Mouse (Mus musculus): ENCODE measurements around the gene Idua. TPM values are rescaled to one million over a fixed set of nuclear protein-coding genes. Genes with fewer than 3 reads are reported as not detected.

Gene Idua
- polyA plus RNA-seq, 1 experiment from 2014 or later = 5.8 TPM

- H3K9me3 ChIP-seq (replicated peaks; ENCODE audit: control insufficient read depth, low read length) = no peaks in the 10 kb centered on the region
- H3K27me3 ChIP-seq (ENCODE audit: control insufficient read depth, insufficient read depth, low read depth, low read length) = no peaks in the 10 kb centered on the region
- H3K4me3 ChIP-seq (ENCODE audit: low read depth, low read length) = no peak overlapping the region
- 34% methylated on average over 4 of the region's 4 CpGs for WGBS (ENCODE audit: insufficient replicate concordance)
- H3K4me1 ChIP-seq (ENCODE audit: control insufficient read depth, low read depth, low read length) = no peaks in the 10 kb centered on the region
- no peak overlapping the region for H3K27ac ChIP-seq (ENCODE audit: low read length)
- H3K9ac ChIP-seq (ENCODE audit: low read depth, low read length) = no peak overlapping the region
- no peak overlapping the region for H3K4me2 ChIP-seq (ENCODE audit: low read depth, low read length)
- H3K36me3 ChIP-seq (ENCODE audit: control insufficient read depth, insufficient read depth) = no peaks in the 10 kb centered on the region
- no peak for ATAC-seq (ENCODE audit: low read depth)
These were observed 24.0 kb upstream of the Idua start for GRCm38 (mm10) chr5:108636172-108636571.

- WGBS (ENCODE audit: insufficient replicate concordance) = 55% methylated on average over 2 of the region's 2 CpGs
- H3K36me3 ChIP-seq (ENCODE audit: control insufficient read depth, insufficient read depth) = 0 out of 2 replicates have a peak, but pooled peaks cover 4% of the 10 kb centered on the region
- H3K27me3 ChIP-seq (ENCODE audit: control insufficient read depth, insufficient read depth, low read depth, low read length) = no peaks in the 10 kb centered on the region
- H3K4me2 ChIP-seq (ENCODE audit: low read depth, low read length) = no peak overlapping the region
- H3K27ac ChIP-seq (ENCODE audit: low read length) = no peak overlapping the region
- H3K9me3 ChIP-seq (replicated peaks; ENCODE audit: control insufficient read depth, low read length) = no peaks in the 10 kb centered on the region
- ATAC-seq (ENCODE audit: low read depth) = peak; percentile 52; the same call in 1 of the 2 replicates
- H3K9ac ChIP-seq (ENCODE audit: low read depth, low read length) = no peak overlapping the region
- no peak overlapping the region for H3K4me3 ChIP-seq (ENCODE audit: low read depth, low read length)
- no peaks in the 10 kb centered on the region; the same call in 1 of the 2 replicates for H3K4me1 ChIP-seq (ENCODE audit: control insufficient read depth, low read depth, low read length)
These were observed 16.5 kb upstream of the Idua start for GRCm38 (mm10) chr5:108643674-108644073.

GRCm38 (mm10) chr5:108645651-108646342 is 14.3 kb upstream of the Idua start:
- Histone ChIP-seq H3K36me3 (ENCODE audit: control insufficient read depth, insufficient read depth) (peaks cover 4% of the 10 kb centered on the region; the same call in 1 of the 2 replicates), H3K4me3 (ENCODE audit: low read depth, low read length) (no peak overlapping the region), H3K9me3 (replicated peaks; ENCODE audit: control insufficient read depth, low read length) (no peaks in the 10 kb centered on the region), H3K27ac (ENCODE audit: low read length) (no peak overlapping the region), H3K9ac (ENCODE audit: low read depth, low read length) (no peak overlapping the region), H3K4me2 (ENCODE audit: low read depth, low read length) (no peak overlapping the region), H3K4me1 (ENCODE audit: control insufficient read depth, low read depth, low read length) (no peaks in the 10 kb centered on the region; the same call in 1 of the 2 replicates), H3K27me3 (ENCODE audit: control insufficient read depth, insufficient read depth, low read depth, low read length) (no peaks in the 10 kb centered on the region)
- ATAC-seq (ENCODE audit: low read depth) = no peak
- 86% methylated on average over 9 of the region's 9 CpGs for WGBS (ENCODE audit: insufficient replicate concordance)

GRCm38 (mm10) chr5:108646343-108646660 is 13.8 kb upstream of the Idua start:
- H3K4me1 ChIP-seq (ENCODE audit: control insufficient read depth, low read depth, low read length) = no peaks in the 10 kb centered on the region; the same call in 1 of the 2 replicates
- H3K27me3 ChIP-seq (ENCODE audit: control insufficient read depth, insufficient read depth, low read depth, low read length) = no peaks in the 10 kb centered on the region
- no peak overlapping the region for H3K4me3 ChIP-seq (ENCODE audit: low read depth, low read length)
- H3K36me3 ChIP-seq (ENCODE audit: control insufficient read depth, insufficient read depth) = peaks cover 4% of the 10 kb centered on the region; the same call in 1 of the 2 replicates
- no peak overlapping the region for H3K4me2 ChIP-seq (ENCODE audit: low read depth, low read length)
- no peak overlapping the region for H3K27ac ChIP-seq (ENCODE audit: low read length)
- no peak overlapping the region for H3K9ac ChIP-seq (ENCODE audit: low read depth, low read length)
- no peak for ATAC-seq (ENCODE audit: low read depth)
- H3K9me3 ChIP-seq (replicated peaks; ENCODE audit: control insufficient read depth, low read length) = no peaks in the 10 kb centered on the region
- WGBS (ENCODE audit: insufficient replicate concordance) = 75% methylated on average over 3 of the region's 3 CpGs

- peaks cover 5% of the 10 kb centered on the region; the same call in 1 of the 2 replicates for H3K36me3 ChIP-seq (ENCODE audit: control insufficient read depth, insufficient read depth)
- H3K4me3 ChIP-seq (ENCODE audit: low read depth, low read length) = no peak overlapping the region
- no peaks in the 10 kb centered on the region for H3K27me3 ChIP-seq (ENCODE audit: control insufficient read depth, insufficient read depth, low read depth, low read length)
- no peaks in the 10 kb centered on the region for H3K9me3 ChIP-seq (replicated peaks; ENCODE audit: control insufficient read depth, low read length)
- no peak overlapping the region for H3K9ac ChIP-seq (ENCODE audit: low read depth, low read length)
- no peak overlapping the region for H3K4me2 ChIP-seq (ENCODE audit: low read depth, low read length)
- H3K4me1 ChIP-seq (ENCODE audit: control insufficient read depth, low read depth, low read length) = no peaks in the 10 kb centered on the region; the same call in 1 of the 2 replicates
- no peak overlapping the region for H3K27ac ChIP-seq (ENCODE audit: low read length)
- ATAC-seq (ENCODE audit: low read depth) = no peak
- 75% methylated on average over 2 of the region's 2 CpGs for WGBS (ENCODE audit: insufficient replicate concordance)
These were observed 12.8 kb upstream of the Idua start for GRCm38 (mm10) chr5:108647311-108647710.

GRCm38 (mm10) chr5:108647820-108648465 is 12.2 kb upstream of the Idua start:
- ATAC-seq (ENCODE audit: low read depth) = no peak
- Histone ChIP-seq H3K4me1 (ENCODE audit: control insufficient read depth, low read depth, low read length) (no peaks in the 10 kb centered on the region; the same call in 1 of the 2 replicates), H3K27me3 (ENCODE audit: control insufficient read depth, insufficient read depth, low read depth, low read length) (no peaks in the 10 kb centered on the region), H3K9me3 (replicated peaks; ENCODE audit: control insufficient read depth, low read length) (no peaks in the 10 kb centered on the region), H3K27ac (ENCODE audit: low read length) (no peak overlapping the region), H3K4me3 (ENCODE audit: low read depth, low read length) (no peak overlapping the region), H3K9ac (ENCODE audit: low read depth, low read length) (no peak overlapping the region), H3K4me2 (ENCODE audit: low read depth, low read length) (no peak overlapping the region), H3K36me3 (ENCODE audit: control insufficient read depth, insufficient read depth) (peaks cover 6% of the 10 kb centered on the region; the same call in 1 of the 2 replicates)
- WGBS (ENCODE audit: insufficient replicate concordance) = 74% methylated on average over 2 of the region's 2 CpGs

GRCm38 (mm10) chr5:108648937-108649576 is 11.1 kb upstream of the Idua start:
- Histone ChIP-seq H3K4me3 (ENCODE audit: low read depth, low read length) (no peak overlapping the region), H3K4me1 (ENCODE audit: control insufficient read depth, low read depth, low read length) (no peaks in the 10 kb centered on the region), H3K36me3 (ENCODE audit: control insufficient read depth, insufficient read depth) (peaks cover 15% of the 10 kb centered on the region), H3K4me2 (ENCODE audit: low read depth, low read length) (no peak overlapping the region), H3K9ac (ENCODE audit: low read depth, low read length) (no peak overlapping the region), H3K27me3 (ENCODE audit: control insufficient read depth, insufficient read depth, low read depth, low read length) (no peaks in the 10 kb centered on the region), H3K27ac (ENCODE audit: low read length) (no peak overlapping the region), H3K9me3 (replicated peaks; ENCODE audit: control insufficient read depth, low read length) (no peaks in the 10 kb centered on the region)
- no peak for ATAC-seq (ENCODE audit: low read depth)
- WGBS (ENCODE audit: insufficient replicate concordance) = 81% methylated on average over 11 of the region's 11 CpGs

- Histone ChIP-seq H3K9ac (ENCODE audit: low read depth, low read length) (no peak overlapping the region), H3K4me3 (ENCODE audit: low read depth, low read length) (no peak overlapping the region), H3K4me2 (ENCODE audit: low read depth, low read length) (no peak overlapping the region), H3K9me3 (replicated peaks; ENCODE audit: control insufficient read depth, low read length) (no peaks in the 10 kb centered on the region), H3K36me3 (ENCODE audit: control insufficient read depth, insufficient read depth) (peaks cover 22% of the 10 kb centered on the region), H3K4me1 (ENCODE audit: control insufficient read depth, low read depth, low read length) (no peaks in the 10 kb centered on the region), H3K27ac (ENCODE audit: low read length) (no peak overlapping the region), H3K27me3 (ENCODE audit: control insufficient read depth, insufficient read depth, low read depth, low read length) (no peaks in the 10 kb centered on the region)
- 74% methylated on average over 7 of the region's 7 CpGs for WGBS (ENCODE audit: insufficient replicate concordance)
- ATAC-seq (ENCODE audit: low read depth) = no peak
These were observed 9.8 kb upstream of the Idua start for GRCm38 (mm10) chr5:108650341-108650740.
